Mouse (Mus musculus) cerebellum, adult 11-12 months (tissue): ENCODE measurements around the gene Pitpnm2.
A peak's percentile ranks its signal among the peaks of the same experiment; 100 is the strongest.

ENCODE experiments used
- DNase-seq: peaks from one replicate; pipeline ENCODE4 v3.0.0; 2022

Gene Pitpnm2

GRCm38 (mm10) chr5:124198473-124198872, 51.1 kb downstream of the Pitpnm2 start:
- no peak for DNase-seq

- no peak for DNase-seq
These were observed 53.5 kb downstream of the Pitpnm2 start for GRCm38 (mm10) chr5:124196082-124196481.

- no peak for DNase-seq
These were observed 55.0 kb downstream of the Pitpnm2 start for GRCm38 (mm10) chr5:124194386-124195084.

GRCm38 (mm10) chr5:124193286-124194112, 56.1 kb downstream of the Pitpnm2 start:
- DNase-seq = no peak

GRCm38 (mm10) chr5:124192726-124193285, 56.8 kb downstream of the Pitpnm2 start:
- DNase-seq = no peak

GRCm38 (mm10) chr5:124192251-124192710, 57.3 kb downstream of the Pitpnm2 start:
- DNase-seq = no peak

GRCm38 (mm10) chr5:124190146-124190870, 59.3 kb downstream of the Pitpnm2 start:
- DNase-seq = no peak

- peak; percentile 22 for DNase-seq
These were observed 60.0 kb downstream of the Pitpnm2 start for GRCm38 (mm10) chr5:124189572-124189981.

GRCm38 (mm10) chr5:124187508-124188311, 61.9 kb downstream of the Pitpnm2 start:
- DNase-seq = peak; percentile 66

GRCm38 (mm10) chr5:124186981-124187507, 62.5 kb downstream of the Pitpnm2 start:
- DNase-seq = peak; percentile 72

GRCm38 (mm10) chr5:124186465-124186854, 63.1 kb downstream of the Pitpnm2 start:
- DNase-seq = peak; percentile 69

GRCm38 (mm10) chr5:124185706-124186464, 63.7 kb downstream of the Pitpnm2 start:
- DNase-seq = peak; percentile 55

GRCm38 (mm10) chr5:124184898-124185701, 64.5 kb downstream of the Pitpnm2 start:
- DNase-seq = peak; percentile 59

GRCm38 (mm10) chr5:124184191-124184590, 65.4 kb downstream of the Pitpnm2 start:
- DNase-seq = peak; percentile 23

GRCm38 (mm10) chr5:124182642-124183041, 66.9 kb downstream of the Pitpnm2 start:
- DNase-seq = peak; percentile 18

GRCm38 (mm10) chr5:124182097-124182496, 67.5 kb downstream of the Pitpnm2 start:
- DNase-seq = no peak

GRCm38 (mm10) chr5:124180500-124181167, 68.9 kb downstream of the Pitpnm2 start:
- DNase-seq = peak; percentile 12

- no peak for DNase-seq
These were observed 70.1 kb downstream of the Pitpnm2 start for GRCm38 (mm10) chr5:124179411-124179810.

- DNase-seq = peak; percentile 33
These were observed 72.8 kb downstream of the Pitpnm2 start for GRCm38 (mm10) chr5:124176726-124177132.
